Mouse (Mus musculus) thymus, adult 2 months (tissue): ENCODE measurements around the gene Acyp1. TPM values are rescaled to one million over a fixed set of nuclear protein-coding genes. Genes with fewer than 3 reads are reported as not detected.

ENCODE experiments used
- DNase-seq: peaks from one replicate; pipeline ENCODE4 v3.0.0; 2021
- H3K27ac ChIP-seq: fragments of 200-500 bp; 2 replicates; pipeline ENCODE4 v1.5.1; 2012; ENCODE audit warnings: low read length, control low read depth; ENCODE audit not compliant: control insufficient read depth, insufficient read depth
- H3K27me3 ChIP-seq: fragments of 200-500 bp; 2 replicates; pipeline ENCODE4 v1.6.1; 2012; ENCODE audit warnings: mild to moderate bottlenecking, low read length, moderate library complexity, mixed read lengths; ENCODE audit not compliant: control insufficient read depth, insufficient read depth
- H3K36me3 ChIP-seq: fragments of 200-500 bp; 2 replicates; pipeline ENCODE4 v1.6.1; 2012; ENCODE audit warnings: mild to moderate bottlenecking, low read length, moderate library complexity; ENCODE audit not compliant: control insufficient read depth, insufficient read depth
- H3K4me1 ChIP-seq: fragments of 200-500 bp; replicated peaks from 2 replicates; pipeline ENCODE4 v1.6.1; 2012; ENCODE audit warnings: low read length; ENCODE audit not compliant: control insufficient read depth, insufficient read depth
- H3K4me3 ChIP-seq: fragments of 200-500 bp; 2 replicates; pipeline ENCODE4 v1.5.1; 2012; ENCODE audit warnings: mild to moderate bottlenecking, low read length, control low read depth, moderate library complexity; ENCODE audit not compliant: control insufficient read depth, insufficient read depth
- CTCF ChIP-seq: fragments of 200-500 bp; IDR thresholded peaks from 2 replicates; pipeline ENCODE4 v1.5.1; 2012; ENCODE audit warnings: mild to moderate bottlenecking, control low read depth, low read length, moderate library complexity, borderline replicate concordance; ENCODE audit not compliant: control insufficient read depth, poor library complexity, insufficient read depth; ENCODE audit errors: extremely low read depth
- POLR2A ChIP-seq: fragments of 200-500 bp; IDR thresholded peaks from 2 replicates; pipeline ENCODE4 v1.6.1; 2012; ENCODE audit warnings: mild to moderate bottlenecking, low read length, control low read depth, moderate library complexity; ENCODE audit not compliant: control insufficient read depth, poor library complexity, insufficient read depth; ENCODE audit errors: extremely low read depth
- WGBS: fragments of 180-500 bp; shearing (Covaris S2); methylation state at CpG from one replicate; pipeline ENCODE4 v1.1.7; 2018; 5-methylcytosine and 5-hydroxymethylcytosine counted together
- polyA plus RNA-seq: library from polyadenylated mRNA; depleted of rRNA; stranded (reverse); fragments of >200 nt; gene quantifications from 2 replicates; pipeline ENCODE4 v1.2.3, GENCODE M21; 2012; rRNA removed

Gene Acyp1
- 14.2 and 15.3 TPM in 2 replicates for polyA plus RNA-seq

GRCm38 (mm10) chr12:85287809-85288485 lies at the start of gene Acyp1:
Acyp1 (minus strand) TSS chr12:85288438.
- Histone ChIP-seq H3K27me3 (no peaks in the 10 kb centered on the region; the same call in 1 of the 2 replicates), H3K4me3 (no peak within 1 kb of the TSS; the same call in 1 of the 2 replicates), H3K36me3 (no peaks in the 10 kb centered on the region), H3K27ac (no peak within 1 kb of the TSS), H3K4me1 (0 out of 2 replicates have a peak, but pooled peaks cover 3% of the 10 kb centered on the region)
- DNase-seq: no peak
- TF ChIP-seq CTCF (no peak), POLR2A (no peak)
- WGBS: 29% methylated on average over 21 of the region's 21 CpGs

DNA sequence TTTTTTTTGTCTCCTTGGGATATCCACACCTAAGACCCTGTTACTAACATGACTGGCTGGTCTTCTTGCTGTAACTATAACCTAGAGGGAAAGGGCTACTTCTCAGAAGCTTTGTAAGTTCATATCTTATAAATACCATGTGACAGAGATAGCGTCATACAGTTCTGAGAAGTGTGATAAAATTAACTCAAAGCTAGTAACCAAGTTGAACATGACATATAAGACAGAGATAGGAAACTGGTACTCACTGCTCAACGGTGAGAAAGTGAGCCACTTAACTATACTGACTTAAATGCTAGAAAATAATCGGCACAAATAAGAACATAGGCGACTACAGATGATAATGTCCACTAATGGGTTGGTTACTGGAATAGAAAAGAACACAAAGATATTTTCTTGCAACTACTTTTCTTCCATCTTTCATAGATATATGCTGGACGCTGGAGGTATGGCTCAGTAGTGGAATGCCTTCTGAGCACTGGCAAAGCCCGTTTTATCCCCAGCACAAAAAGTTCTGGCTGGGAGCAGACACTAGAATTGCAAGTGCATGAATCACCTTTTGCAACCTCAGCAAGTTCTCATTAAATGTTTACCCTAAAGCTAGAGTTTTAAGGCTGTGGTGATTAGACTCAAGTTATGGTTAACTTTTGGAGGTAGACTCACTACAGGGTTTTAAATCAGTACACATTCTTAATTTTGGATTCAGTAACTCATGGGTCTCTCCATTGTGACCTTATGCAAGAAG lies 49.5 kb upstream of the Acyp1 start:
- Histone ChIP-seq H3K4me3 (no peak overlapping the region), H3K27ac (no peak overlapping the region), H3K27me3 (no peaks in the 10 kb centered on the region), H3K36me3 (peaks cover 22% of the 10 kb centered on the region), H3K4me1 (peaks cover 4% of the 10 kb centered on the region)
- 94% methylated on average over 6 of the region's 6 CpGs for WGBS
- TF ChIP-seq CTCF (no peak), POLR2A (no peak)
- DNase-seq: no peak

- H3K4me3 ChIP-seq: no peak overlapping the region
- H3K27ac ChIP-seq: no peak overlapping the region
- DNase-seq: no peak
- peaks cover 66% of the 10 kb centered on the region for H3K36me3 ChIP-seq
- no peaks in the 10 kb centered on the region for H3K27me3 ChIP-seq
- TF ChIP-seq POLR2A: no peak
- TF ChIP-seq CTCF: no peak
- 95% methylated on average over 7 of the region's 7 CpGs for WGBS
- no peaks in the 10 kb centered on the region for H3K4me1 ChIP-seq
These were observed 41.9 kb upstream of the Acyp1 start for GRCm38 (mm10) chr12:85330153-85330552.

DNA sequence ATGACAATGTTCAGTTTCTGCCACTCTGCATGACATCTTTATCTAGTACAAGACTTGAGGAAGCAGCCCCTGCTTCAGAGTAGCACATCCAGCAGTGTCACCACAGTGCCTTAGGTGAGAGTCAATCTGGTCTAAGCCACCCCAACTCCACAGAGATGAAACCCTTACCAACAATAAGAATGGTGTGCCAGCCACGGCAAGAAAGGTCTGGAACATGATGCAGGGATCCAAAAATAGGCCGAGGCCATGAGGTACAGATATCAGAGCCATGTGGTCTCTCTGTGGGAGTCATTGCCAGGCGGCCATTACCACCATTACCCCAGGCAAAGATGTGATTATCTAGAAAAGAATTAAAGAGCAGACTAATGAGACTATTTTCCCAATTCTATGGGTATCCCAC lies 20.4 kb upstream of the Acyp1 start:
- 92% methylated on average over 3 of the region's 3 CpGs for WGBS
- Histone ChIP-seq H3K27me3 (no peaks in the 10 kb centered on the region), H3K4me1 (peaks cover 3% of the 10 kb centered on the region), H3K4me3 (no peak overlapping the region), H3K27ac (no peak overlapping the region), H3K36me3 (peaks cover 65% of the 10 kb centered on the region)
- TF ChIP-seq CTCF (no peak), POLR2A (no peak)
- DNase-seq: no peak

- DNase-seq: peak; percentile 80
- 42% methylated on average over 16 of the region's 16 CpGs for WGBS
- peak overlapping the region; percentile 22; the same call in 1 of the 2 replicates for H3K4me3 ChIP-seq
- H3K27me3 ChIP-seq: no peaks in the 10 kb centered on the region
- TF ChIP-seq POLR2A: no peak
- TF ChIP-seq CTCF: peak; percentile 48; the same call in 1 of the 2 replicates
- H3K27ac ChIP-seq: no peak overlapping the region
- peaks cover 57% of the 10 kb centered on the region for H3K36me3 ChIP-seq
- H3K4me1 ChIP-seq: peaks cover 3% of the 10 kb centered on the region
These were observed 17.1 kb upstream of the Acyp1 start for GRCm38 (mm10) chr12:85305247-85305892.

DNA sequence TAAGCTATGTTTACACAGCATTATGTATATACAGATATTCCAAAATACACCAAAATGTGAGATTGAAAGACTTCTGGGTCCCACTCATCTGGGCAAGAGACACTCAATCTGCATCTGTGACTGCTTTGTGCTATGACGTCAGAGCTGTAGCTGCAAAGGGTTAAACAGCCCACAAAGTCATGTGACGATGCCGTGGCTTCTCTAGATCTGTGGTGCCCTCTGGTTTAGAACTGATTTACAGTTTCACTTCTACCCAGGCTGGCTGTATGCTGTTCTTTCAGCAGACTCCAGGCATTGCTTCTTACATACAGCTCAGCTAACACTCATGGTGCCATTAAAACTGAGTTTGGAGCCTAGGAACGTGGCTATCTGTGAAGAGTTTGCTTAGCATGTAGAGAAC lies 16.5 kb upstream of the Acyp1 start:
- DNase-seq: peak; percentile 12
- Histone ChIP-seq H3K27ac (no peak overlapping the region), H3K4me1 (peaks cover 3% of the 10 kb centered on the region), H3K4me3 (no peak overlapping the region), H3K27me3 (no peaks in the 10 kb centered on the region), H3K36me3 (peaks cover 50% of the 10 kb centered on the region)
- TF ChIP-seq POLR2A (no peak), CTCF (no peak)
- WGBS: 42% methylated on average over 4 of the region's 4 CpGs
